Mouse (Mus musculus) limb, embryonic 14.5 days (tissue): Measurements from ENCODE around the gene Aen. TPM values are rescaled to one million over a fixed set of nuclear protein-coding genes. Genes with fewer than 3 reads are reported as not detected.

ENCODE experiments used
- ATAC-seq: fragments of 200-750 bp; cut with Nextera tagmentation; 2 replicates; pipeline ENCODE4 v1.8.0; 2017; ENCODE audit warnings: low read depth, moderate number of reproducible peaks, moderate TSS enrichment; ENCODE audit not compliant: low FRiP score
- DNase-seq: peaks from one replicate; pipeline ENCODE4 v3.0.0-alpha.2; 2015; ENCODE audit warnings: low spot score
- H3K27ac ChIP-seq: fragments of 300-500 bp; sonication (generic); replicated peaks from 2 replicates; pipeline ENCODE4 v1.5.1; 2014; ENCODE audit warnings: low read depth, mild to moderate bottlenecking, low read length, moderate library complexity, mixed read lengths
- H3K27me3 ChIP-seq: fragments of 300-500 bp; sonication (generic); 2 replicates; pipeline ENCODE4 v1.6.1; 2014; ENCODE audit warnings: low read length, mixed read lengths; ENCODE audit not compliant: control insufficient read depth, insufficient read depth
- H3K36me3 ChIP-seq: fragments of 300-500 bp; sonication (generic); 2 replicates; pipeline ENCODE4 v1.6.1; 2014; ENCODE audit warnings: mild to moderate bottlenecking, low read length, moderate library complexity, mixed read lengths; ENCODE audit not compliant: control insufficient read depth, insufficient read depth
- H3K4me1 ChIP-seq: fragments of 300-500 bp; sonication (generic); 2 replicates; pipeline ENCODE4 v1.6.1; 2014; ENCODE audit warnings: antibody characterized with exemption, low read length, mixed read lengths; ENCODE audit not compliant: control insufficient read depth, insufficient read depth
- H3K4me2 ChIP-seq: fragments of 300-500 bp; sonication (generic); replicated peaks from 2 replicates; pipeline ENCODE4 v1.6.1; 2014; ENCODE audit warnings: low read depth, mild to moderate bottlenecking, low read length, moderate library complexity; ENCODE audit not compliant: severe bottlenecking
- H3K4me3 ChIP-seq: fragments of 300-500 bp; sonication (generic); replicated peaks from 2 replicates; pipeline ENCODE4 v1.5.1; 2014; ENCODE audit warnings: low read length
- H3K9ac ChIP-seq: fragments of 300-500 bp; sonication (generic); 2 replicates; pipeline ENCODE4 v1.6.1; 2014; ENCODE audit warnings: mild to moderate bottlenecking, low read depth, low read length, moderate library complexity; ENCODE audit not compliant: severe bottlenecking
- H3K9me3 ChIP-seq: fragments of 300-500 bp; sonication (generic); 2 replicates; pipeline ENCODE4 v1.6.1; 2016; ENCODE audit warnings: low read length; ENCODE audit not compliant: control insufficient read depth
- POLR2A ChIP-seq: fragments of 200-500 bp; IDR thresholded peaks from 2 replicates; pipeline ENCODE4 v1.8.0; 2012; ENCODE audit warnings: inconsistent platforms, mild to moderate bottlenecking, moderate library complexity, borderline replicate concordance; ENCODE audit not compliant: insufficient read depth, insufficient read length; ENCODE audit errors: extremely low read depth
- WGBS: fragments of 180-500 bp; shearing (Covaris S2); extraction: QIAGEN DNeasy Blood & Tissue Kit; methylation state at CpG from one replicate; pipeline ENCODE4 v1.1.7; 2014; 5-methylcytosine and 5-hydroxymethylcytosine counted together
- microRNA-seq: library from miRNA; unstranded; fragments of <30 nt; microRNA quantifications from one replicate; pipeline ENCODE4, GENCODE M21; 2016
- polyA plus RNA-seq, 2 experiments: library from polyadenylated mRNA; depleted of rRNA in 1 of 2; stranded (reverse) in 1 of 2; unstranded in 1 of 2; fragments of >200 nt; fragmentation: Nextera tagmentation in 1 of 2; extraction: Ambion mirVana in 1 of 2; gene quantifications; 2 replicates each; pipeline versions ENCODE4 v1.2.1 to v1.2.3; 2012 to 2014

The Aen gene
- polyA plus RNA-seq, 2 experiments = 29.2 to 34.1 TPM

- WGBS = 95% methylated on average over 2 of the region's 2 CpGs
- no peak overlapping the region for H3K27ac ChIP-seq
- ATAC-seq (no peak), DNase-seq (no peak)
- no peak for TF ChIP-seq POLR2A
- no peaks in the 10 kb centered on the region for H3K4me1 ChIP-seq
- H3K4me2 ChIP-seq = no peak overlapping the region
- no peaks in the 10 kb centered on the region for H3K27me3 ChIP-seq
- H3K36me3 ChIP-seq = no peaks in the 10 kb centered on the region
- no peaks in the 10 kb centered on the region for H3K9me3 ChIP-seq
- H3K9ac ChIP-seq = no peak overlapping the region
- no peak overlapping the region for H3K4me3 ChIP-seq
Observed at GRCm38 (mm10) chr7:78942544-78942943, 46.9 kb downstream of the Aen start.

- ATAC-seq (peak; percentile 80), DNase-seq (peak; percentile 56)
- peak overlapping the region; percentile 2; the same call in 1 of the 2 replicates for H3K4me2 ChIP-seq
- H3K27me3 ChIP-seq = no peaks in the 10 kb centered on the region
- peak overlapping the region; percentile 21 for H3K27ac ChIP-seq
- H3K4me1 ChIP-seq = peaks cover 21% of the 10 kb centered on the region
- no peak for TF ChIP-seq POLR2A
- no peaks in the 10 kb centered on the region for H3K9me3 ChIP-seq
- no peak overlapping the region for H3K9ac ChIP-seq
- 14% methylated on average over 11 of the region's 11 CpGs for whole genome bisulfite sequencing
- H3K4me3 ChIP-seq = no peak overlapping the region
- no peaks in the 10 kb centered on the region for H3K36me3 ChIP-seq
Observed at GRCm38 (mm10) chr7:78953886-78954572, 58.4 kb downstream of the Aen start.

GRCm38 (mm10) chr7:78954619-78955018, 59.0 kb downstream of the Aen start:
- peak overlapping the region; percentile 21; the same call in 1 of the 2 replicates for H3K27ac ChIP-seq
- no peak for ATAC-seq
- H3K9me3 ChIP-seq = no peaks in the 10 kb centered on the region
- H3K27me3 ChIP-seq = no peaks in the 10 kb centered on the region
- peaks cover 21% of the 10 kb centered on the region for H3K4me1 ChIP-seq
- no peaks in the 10 kb centered on the region for H3K36me3 ChIP-seq
- WGBS = 72% methylated on average over 6 of the region's 6 CpGs
- no peak for TF ChIP-seq POLR2A
- no peak for DNase-seq
- no peak overlapping the region for H3K9ac ChIP-seq
- no peak overlapping the region for H3K4me2 ChIP-seq
- H3K4me3 ChIP-seq = no peak overlapping the region

- no peak overlapping the region for H3K9ac ChIP-seq
- 84% methylated on average over 6 of the region's 6 CpGs for WGBS
- H3K4me3 ChIP-seq = no peak overlapping the region
- H3K4me2 ChIP-seq = no peak overlapping the region
- no peak for DNase-seq
- H3K36me3 ChIP-seq = no peaks in the 10 kb centered on the region
- no peaks in the 10 kb centered on the region for H3K9me3 ChIP-seq
- TF ChIP-seq POLR2A = no peak
- H3K27ac ChIP-seq = 0 out of 2 replicates have a peak overlapping the region, but pooled peaks have one; percentile 21
- ATAC-seq = no peak
- peaks cover 21% of the 10 kb centered on the region for H3K4me1 ChIP-seq
- no peaks in the 10 kb centered on the region for H3K27me3 ChIP-seq
Observed at GRCm38 (mm10) chr7:78955086-78955485, 59.4 kb downstream of the Aen start.

- H3K4me1 ChIP-seq = peaks cover 17% of the 10 kb centered on the region
- no peak overlapping the region for H3K27ac ChIP-seq
- no peak overlapping the region for H3K9ac ChIP-seq
- no peak for TF ChIP-seq POLR2A
- no peak overlapping the region for H3K4me2 ChIP-seq
- H3K36me3 ChIP-seq = no peaks in the 10 kb centered on the region
- H3K27me3 ChIP-seq = no peaks in the 10 kb centered on the region
- 56% methylated on average over 6 of the region's 6 CpGs for WGBS
- DNase-seq = no peak
- H3K9me3 ChIP-seq = no peaks in the 10 kb centered on the region
- no peak for ATAC-seq
- H3K4me3 ChIP-seq = no peak overlapping the region
Observed at GRCm38 (mm10) chr7:78958499-78959073, 62.9 kb downstream of the Aen start.

Small RNA genes lying within 50 kb of the gene (microRNA-seq; reads per million reads assigned to microRNA genes)
- 1.8 reads per million for gene Mir7-2

Other genes starting within 250 kb of the Aen start
- 15.0 and 17.4 TPM in 2 replicates for gene Ntrk3, start 157.8 kb upstream of the Aen start, polyA plus RNA-seq (2012; rRNA removed)
- 4.1 and 5.3 TPM in 2 replicates for gene Ntrk3, start 157.8 kb upstream of the Aen start, polyA plus RNA-seq (2014; fragmentation: Nextera tagmentation; extraction: Ambion mirVana)
- gene Mrps11, start 112.7 kb upstream of the Aen start, polyA plus RNA-seq (2012; rRNA removed) = 84.4 and 86.6 TPM in 2 replicates
- gene Mrps11, start 112.7 kb upstream of the Aen start, polyA plus RNA-seq (2014; fragmentation: Nextera tagmentation; extraction: Ambion mirVana) = 70.0 and 70.7 TPM in 2 replicates
- 18.7 and 29.4 TPM in 2 replicates for gene Mrpl46, start 112.3 kb upstream of the Aen start, polyA plus RNA-seq (2012; rRNA removed)
- gene Mrpl46, start 112.3 kb upstream of the Aen start, polyA plus RNA-seq (2014; fragmentation: Nextera tagmentation; extraction: Ambion mirVana) = 58.6 and 60.3 TPM in 2 replicates
- gene Det1, start 48.6 kb upstream of the Aen start, polyA plus RNA-seq (2012; rRNA removed) = 18.6 and 24.3 TPM in 2 replicates
- gene Det1, start 48.6 kb upstream of the Aen start, polyA plus RNA-seq (2014; fragmentation: Nextera tagmentation; extraction: Ambion mirVana) = 15.6 and 19.4 TPM in 2 replicates
- 2.0 and 2.5 TPM in 2 replicates for gene Isg20, start 17.6 kb downstream of the Aen start, polyA plus RNA-seq (2012; rRNA removed)
- 1.5 and 1.6 TPM in 2 replicates for gene Isg20, start 17.6 kb downstream of the Aen start, polyA plus RNA-seq (2014; fragmentation: Nextera tagmentation; extraction: Ambion mirVana)
- gene Acan, start 157.6 kb downstream of the Aen start, polyA plus RNA-seq (2012; rRNA removed) = 161 and 188 TPM in 2 replicates
- gene Acan, start 157.6 kb downstream of the Aen start, polyA plus RNA-seq (2014; fragmentation: Nextera tagmentation; extraction: Ambion mirVana) = 61.7 and 73.3 TPM in 2 replicates
- gene Hapln3, start 235.2 kb downstream of the Aen start, polyA plus RNA-seq (2012; rRNA removed) = 2.3 and 2.9 TPM in 2 replicates
- 1.5 and 1.6 TPM in 2 replicates for gene Hapln3, start 235.2 kb downstream of the Aen start, polyA plus RNA-seq (2014; fragmentation: Nextera tagmentation; extraction: Ambion mirVana)